ENCODE assay signal across 8 mouse cellular contexts in the genomic region with DNA sequence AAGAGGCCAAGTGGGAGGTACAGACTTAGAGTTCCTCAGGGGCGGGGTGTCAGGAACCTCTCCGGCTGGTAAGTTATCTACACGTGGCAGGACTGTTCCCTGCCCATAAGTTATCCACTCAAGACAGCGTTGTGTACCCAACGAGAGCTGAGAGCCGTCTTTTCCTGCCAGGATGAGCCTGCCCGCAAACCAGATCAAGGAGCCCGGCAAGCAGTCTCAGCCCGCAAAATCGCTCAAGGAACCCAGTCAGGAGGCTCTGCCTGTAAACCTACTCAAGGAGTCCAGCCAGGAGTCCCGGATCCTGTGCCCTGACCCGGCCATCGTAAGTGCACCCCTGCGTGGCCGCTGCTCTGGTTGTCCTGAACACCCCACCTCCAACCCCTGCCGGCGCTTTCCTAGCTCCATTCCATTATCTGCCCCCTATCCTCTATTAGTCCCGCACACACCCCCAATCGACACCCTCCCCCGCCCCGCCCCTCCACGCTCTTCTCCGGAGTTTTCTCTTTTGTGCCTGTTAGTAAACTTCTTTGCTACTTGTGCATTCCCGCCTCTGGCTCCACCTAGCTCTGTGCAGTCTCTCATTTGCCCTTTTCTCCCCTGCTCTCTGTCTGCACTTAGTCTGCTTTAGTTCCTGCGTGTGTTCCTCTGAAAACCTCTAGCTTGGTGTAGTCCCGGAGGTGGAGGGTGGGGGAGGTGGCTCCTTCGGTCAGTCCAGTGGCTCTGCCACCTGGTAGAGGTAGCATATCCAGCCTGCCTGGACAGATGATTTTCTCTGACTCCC. TPM values are rescaled to one million over a fixed set of nuclear protein-coding genes. Genes with fewer than 3 reads are reported as not detected.
A peak's percentile ranks its signal among the peaks of the same experiment; 100 is the strongest.
DNase-seq lines count a peak whose midpoint lies in the region; ATAC-seq lines count a peak whose summit lies in the region.

No protein-coding gene starts in this region.

- peaks cover 10% of the 10 kb centered on the region for H3K4me1 ChIP-seq in forebrain, embryonic 12.5 days
- H3K4me1 ChIP-seq in intestine, embryonic 15.5 days (replicated peaks): 0 out of 2 replicates have a peak, but pooled peaks cover 3% of the 10 kb centered on the region
- no peaks in the 10 kb centered on the region for H3K4me1 ChIP-seq in neural tube, embryonic 14.5 days (ENCODE audit: control insufficient read depth, insufficient read depth, low read length)

- peak overlapping the region; percentile 60 for H3K4me2 ChIP-seq in forebrain, embryonic 12.5 days
- H3K4me2 ChIP-seq in intestine, embryonic 15.5 days (replicated peaks): peak overlapping the region; percentile 97
- peak overlapping the region; percentile 41 for H3K4me2 ChIP-seq in neural tube, embryonic 14.5 days (ENCODE audit: low read depth, low read length)

- DNase-seq in CD4-positive helper T cell, adult 2 months (ENCODE audit: low read depth, low spot score): peak; percentile 13
- DNase-seq in T-cell, adult 2 months (ENCODE audit: low spot score): peak; percentile 11
- peak; percentile 44 to 71 for DNase-seq in lung, adult 18-20 months
- DNase-seq in cerebellum, adult 11-12 months: no peak
- no peak for DNase-seq in right cerebral cortex, postnatal 10 days (ENCODE audit: low spot score in 2 of 2)

- ATAC-seq in forebrain, embryonic 12.5 days (ENCODE audit: low FRiP score): peak; percentile 14; the same call in 1 of the 2 replicates
- peak; percentile 87 for ATAC-seq in intestine, embryonic 15.5 days
- ATAC-seq in neural tube, embryonic 14.5 days (ENCODE audit: low read depth): no peak; the same call in 1 of the 2 replicates

- peak overlapping the region; percentile 30 for H3K4me3 ChIP-seq in forebrain, embryonic 12.5 days (replicated peaks)
- H3K4me3 ChIP-seq in intestine, embryonic 15.5 days (replicated peaks): peak overlapping the region; percentile 45
- peak overlapping the region; percentile 17; the same call in 1 of the 2 replicates for H3K4me3 ChIP-seq in neural tube, embryonic 14.5 days (ENCODE audit: low read depth, low read length)

- peak overlapping the region; percentile 44 for H3K9ac ChIP-seq in forebrain, embryonic 12.5 days
- H3K9ac ChIP-seq in intestine, embryonic 15.5 days: peak overlapping the region; percentile 58
- H3K9ac ChIP-seq in neural tube, embryonic 14.5 days (replicated peaks; ENCODE audit: low read depth, low read length): 0 out of 2 replicates have a peak overlapping the region, but pooled peaks have one; percentile 28

- no peaks in the 10 kb centered on the region for H3K36me3 ChIP-seq in forebrain, embryonic 12.5 days (replicated peaks)
- H3K36me3 ChIP-seq in intestine, embryonic 15.5 days: no peaks in the 10 kb centered on the region
- H3K36me3 ChIP-seq in neural tube, embryonic 14.5 days (ENCODE audit: control insufficient read depth, insufficient read depth, low read length): no peaks in the 10 kb centered on the region

- 5% methylated on average over 27 of the region's 27 CpGs for WGBS in forebrain, embryonic 12.5 days
- WGBS in intestine, embryonic 15.5 days: 1% methylated on average over 27 of the region's 27 CpGs
- 6% methylated on average over 27 of the region's 27 CpGs for WGBS in neural tube, embryonic 14.5 days

- H3K27ac ChIP-seq in forebrain, embryonic 12.5 days: no peak overlapping the region
- 0 out of 2 replicates have a peak overlapping the region, but pooled peaks have one; percentile 17 for H3K27ac ChIP-seq in intestine, embryonic 15.5 days
- H3K27ac ChIP-seq in neural tube, embryonic 14.5 days (ENCODE audit: low read depth, low read length): no peak overlapping the region

- 0 out of 2 replicates have a peak, but pooled peaks cover 4% of the 10 kb centered on the region for H3K9me3 ChIP-seq in forebrain, embryonic 12.5 days
- H3K9me3 ChIP-seq in intestine, embryonic 15.5 days: no peaks in the 10 kb centered on the region
- no peaks in the 10 kb centered on the region for H3K9me3 ChIP-seq in neural tube, embryonic 14.5 days (ENCODE audit: control insufficient read depth, low read length)

- 0 out of 2 replicates have a peak, but pooled peaks cover 12% of the 10 kb centered on the region for H3K27me3 ChIP-seq in forebrain, embryonic 12.5 days
- no peaks in the 10 kb centered on the region for H3K27me3 ChIP-seq in intestine, embryonic 15.5 days (replicated peaks)
- no peaks in the 10 kb centered on the region for H3K27me3 ChIP-seq in neural tube, embryonic 14.5 days (ENCODE audit: control insufficient read depth, insufficient read depth, low read length)

RNA-seq across cellular contexts. Expression of a gene that starts 2.2 kb away (rescaled TPM):
- polyA plus RNA-seq in forebrain, embryonic 12.5 days (2016; fragmentation: Nextera tagmentation; extraction: Ambion mirVana): 1.3 and 2.0 TPM in 2 replicates
- 4.5 and 9.0 TPM in 2 replicates for polyA plus RNA-seq in intestine, embryonic 15.5 days (2015; fragmentation: Nextera tagmentation; extraction: Ambion mirVana)
- polyA plus RNA-seq in neural tube, embryonic 14.5 days (2014; fragmentation: Nextera tagmentation; extraction: Ambion mirVana): 2.1 and 2.5 TPM in 2 replicates

RNA-seq across cellular contexts. Expression of a gene that starts 27.4 kb away (rescaled TPM):
- polyA plus RNA-seq in forebrain, embryonic 12.5 days (2016; fragmentation: Nextera tagmentation; extraction: Ambion mirVana): 57.8 and 58.3 TPM in 2 replicates
- polyA plus RNA-seq in intestine, embryonic 15.5 days (2015; fragmentation: Nextera tagmentation; extraction: Ambion mirVana): 41.1 and 42.1 TPM in 2 replicates
- polyA plus RNA-seq in neural tube, embryonic 14.5 days (2014; fragmentation: Nextera tagmentation; extraction: Ambion mirVana): 45.7 and 50.1 TPM in 2 replicates

RNA-seq across cellular contexts. Expression of a gene that starts 35.8 kb away (rescaled TPM):
- polyA plus RNA-seq in forebrain, embryonic 12.5 days (2016; fragmentation: Nextera tagmentation; extraction: Ambion mirVana): 0.34 and 0.50 TPM in 2 replicates
- 0.54 and 0.77 TPM in 2 replicates for polyA plus RNA-seq in intestine, embryonic 15.5 days (2015; fragmentation: Nextera tagmentation; extraction: Ambion mirVana)
- polyA plus RNA-seq in neural tube, embryonic 14.5 days (2014; fragmentation: Nextera tagmentation; extraction: Ambion mirVana): 1.3 and 1.4 TPM in 2 replicates

RNA-seq across cellular contexts. Expression of a gene that starts 53.5 kb away (rescaled TPM):
- polyA plus RNA-seq in forebrain, embryonic 12.5 days (2016; fragmentation: Nextera tagmentation; extraction: Ambion mirVana): 392 and 393 TPM in 2 replicates
- polyA plus RNA-seq in intestine, embryonic 15.5 days (2015; fragmentation: Nextera tagmentation; extraction: Ambion mirVana): 372 and 444 TPM in 2 replicates
- 490 and 530 TPM in 2 replicates for polyA plus RNA-seq in neural tube, embryonic 14.5 days (2014; fragmentation: Nextera tagmentation; extraction: Ambion mirVana)

Comparison
In these comparisons a context has a peak if more than half of its experiments do, and no peak if none do; other contexts are left out.
1. DNase-seq: peak in CD4-positive helper T cell, adult 2 months (single experiment), T-cell, adult 2 months (single experiment) and lung, adult 18-20 months (2 of 2); none in cerebellum, adult 11-12 months (single experiment) and right cerebral cortex, postnatal 10 days (0 of 2).
2. H3K4me2 ChIP-seq: peak in every context shown above with its lines; median percentile 97 in intestine, embryonic 15.5 days; 60 in forebrain, embryonic 12.5 days; 41 in neural tube, embryonic 14.5 days.
3. Peak in every context shown above with its lines, with median percentiles within 50 percentile points of each other: H3K4me3 ChIP-seq and H3K9ac ChIP-seq.